Mouse (Mus musculus) megakaryocyte, embryonic 14.5 days (primary cell): ENCODE results near the gene Lrpprc.

ENCODE experiments used
- FLI1 ChIP-seq: IDR thresholded peaks from 2 replicates; pipeline ENCODE4 v1.6.1; 2012; ENCODE audit warnings: low read length, inconsistent platforms, mixed read lengths
- GATA1 ChIP-seq: IDR thresholded peaks from 3 replicates; pipeline ENCODE4 v1.6.1; 2012; ENCODE audit warnings: mixed read lengths, low read length, inconsistent platforms, borderline replicate concordance

GRCm38 (mm10) chr17:84693741-84694140, 96.8 kb downstream of the Lrpprc start:
- TF ChIP-seq GATA1 (no peak), FLI1 (no peak)
